Mouse (Mus musculus) frontal cortex, adult (tissue): ENCODE results near the gene Sypl2.
"Not testable (repeated sequence)": the region's sequence is repeated elsewhere in the genome, so short reads cannot be mapped to it uniquely, and the experiment has no call there.

Experiments
- ATAC-seq: cut with Nextera tagmentation; 2 replicates; pipeline ENCODE4 v1.9.2; 2017; ENCODE audit warnings: mild to moderate bottlenecking, moderate library complexity, mixed read lengths; ENCODE audit not compliant: low TSS enrichment

The Sypl2 gene

GRCm38 (mm10) chr3:108226558-108227350 is at the start of gene Sypl2:
TSS of gene Sypl2 (minus strand) at chr3:108226648.
- peak; percentile 32; the same call in 1 of the 2 replicates for ATAC-seq

- ATAC-seq: no peak
These were observed 32.9 kb upstream of the Sypl2 start for GRCm38 (mm10) chr3:108259319-108259718.

- no peak for ATAC-seq
These were observed 31.5 kb upstream of the Sypl2 start for GRCm38 (mm10) chr3:108257831-108258500.

- peak; percentile 100 for ATAC-seq
These were observed 30.5 kb upstream of the Sypl2 start, which contains the start of gene Psma5 for GRCm38 (mm10) chr3:108256719-108257637. TSS of gene Psma5 (plus strand) at chr3:108256926.

- ATAC-seq: no peak
These were observed 20.4 kb upstream of the Sypl2 start for GRCm38 (mm10) chr3:108246857-108247256.

GRCm38 (mm10) chr3:108241243-108241839 is 14.9 kb upstream of the Sypl2 start:
- ATAC-seq: peak; percentile 81

- ATAC-seq: not testable (repeated sequence)
These were observed 11.1 kb upstream of the Sypl2 start for GRCm38 (mm10) chr3:108237474-108238102.

- no peak for ATAC-seq
These were observed 5.2 kb upstream of the Sypl2 start for GRCm38 (mm10) chr3:108231646-108232045.

- no peak for ATAC-seq
These were observed 1.1 kb upstream of the Sypl2 start for GRCm38 (mm10) chr3:108227521-108227920.

- ATAC-seq: peak; percentile 45
These were observed 514 bp downstream of the Sypl2 start for GRCm38 (mm10) chr3:108225711-108226557.

GRCm38 (mm10) chr3:108220661-108221060 is 5.8 kb downstream of the Sypl2 start:
- no peak for ATAC-seq

GRCm38 (mm10) chr3:108214734-108215133 is 11.7 kb downstream of the Sypl2 start:
- no peak for ATAC-seq

- ATAC-seq: no peak
These were observed 14.0 kb downstream of the Sypl2 start for GRCm38 (mm10) chr3:108212406-108212805.

- no peak for ATAC-seq
These were observed 14.6 kb downstream of the Sypl2 start for GRCm38 (mm10) chr3:108211845-108212244.

GRCm38 (mm10) chr3:108210771-108211139 is 15.7 kb downstream of the Sypl2 start, which contains the start of gene Atxn7l2:
TSS of gene Atxn7l2 (minus strand) at chr3:108210934.
- peak; percentile 64 for ATAC-seq

- peak; percentile 80 for ATAC-seq
These were observed 16.3 kb downstream of the Sypl2 start for GRCm38 (mm10) chr3:108209946-108210770.

- ATAC-seq: no peak
These were observed 16.9 kb downstream of the Sypl2 start for GRCm38 (mm10) chr3:108209536-108209935.

GRCm38 (mm10) chr3:108209001-108209400 is 17.4 kb downstream of the Sypl2 start:
- ATAC-seq: no peak

- no peak for ATAC-seq
These were observed 19.6 kb downstream of the Sypl2 start for GRCm38 (mm10) chr3:108206731-108207375.
